Mouse (Mus musculus) 3134 (cell line): ENCODE results near the gene Egfl7.

Source experiments
- DNase-seq: peaks from one replicate; pipeline ENCODE4 v3.0.0-alpha.2; 2011; ENCODE audit warnings: low spot score; ENCODE audit not compliant: insufficient read length; ENCODE audit errors: extremely low read depth

Gene Egfl7

GRCm38 (mm10) chr2:26609261-26609661, 29.4 kb downstream of the Egfl7 start:
- no peak for DNase-seq

- no peak for DNase-seq
Observed at GRCm38 (mm10) chr2:26610526-26610925, 30.7 kb downstream of the Egfl7 start.

GRCm38 (mm10) chr2:26611054-26611453, 31.2 kb downstream of the Egfl7 start:
- no peak for DNase-seq

- no peak for DNase-seq
Observed at GRCm38 (mm10) chr2:26611896-26612295, 32.1 kb downstream of the Egfl7 start.

DNA sequence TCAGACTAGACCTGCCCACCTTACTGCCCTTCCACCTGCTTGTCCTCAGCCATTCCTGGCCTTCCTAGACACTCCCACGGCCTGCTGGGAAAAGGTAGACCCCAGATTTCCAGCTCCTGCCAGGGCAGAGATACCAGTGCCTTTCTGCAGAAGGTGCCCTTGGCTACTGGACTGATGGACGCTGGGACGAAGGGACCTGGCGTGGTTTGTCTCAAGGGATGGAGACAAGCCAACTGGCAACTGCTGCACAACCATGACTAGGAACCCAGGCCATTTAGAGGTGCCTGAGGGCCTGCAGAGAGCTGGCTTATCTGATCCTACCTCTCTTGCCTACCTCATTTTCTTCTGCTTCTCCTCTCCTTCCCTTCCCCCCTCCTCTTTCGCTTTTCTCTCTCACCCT, 35.1 kb downstream of the Egfl7 start:
- DNase-seq, result no peak

DNA sequence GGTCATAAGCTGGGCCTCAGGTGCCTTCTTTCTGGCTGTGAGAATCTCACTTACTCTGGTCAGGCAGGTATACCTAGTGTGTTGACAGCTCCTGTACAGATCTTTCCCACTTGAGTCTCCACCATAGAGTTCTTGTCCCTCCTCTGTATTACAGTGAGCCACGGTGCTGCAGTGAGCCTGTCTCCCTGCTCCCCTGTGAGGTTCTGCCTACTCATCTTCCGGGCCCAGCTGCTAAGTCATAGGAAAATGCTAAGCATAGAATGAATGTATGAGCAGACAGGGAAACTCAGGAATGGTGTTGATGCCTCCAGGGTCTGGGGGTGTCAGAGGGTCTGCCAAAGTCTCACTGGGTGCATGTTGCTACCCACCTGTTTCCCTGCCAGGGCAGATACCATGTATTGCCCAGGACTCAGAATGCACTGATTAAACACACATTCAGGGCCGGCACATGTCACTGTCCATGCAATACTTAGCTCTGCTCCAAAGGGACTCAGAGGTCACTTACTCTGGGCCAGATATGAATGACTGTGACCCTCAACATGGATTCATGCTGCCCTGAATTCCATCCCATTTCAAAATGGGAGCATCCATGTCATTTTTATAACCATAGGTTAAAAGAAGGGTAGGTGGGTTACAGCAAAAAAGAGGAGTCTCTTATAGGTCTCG, 35.8 kb downstream of the Egfl7 start:
- DNase-seq, result no peak

DNA sequence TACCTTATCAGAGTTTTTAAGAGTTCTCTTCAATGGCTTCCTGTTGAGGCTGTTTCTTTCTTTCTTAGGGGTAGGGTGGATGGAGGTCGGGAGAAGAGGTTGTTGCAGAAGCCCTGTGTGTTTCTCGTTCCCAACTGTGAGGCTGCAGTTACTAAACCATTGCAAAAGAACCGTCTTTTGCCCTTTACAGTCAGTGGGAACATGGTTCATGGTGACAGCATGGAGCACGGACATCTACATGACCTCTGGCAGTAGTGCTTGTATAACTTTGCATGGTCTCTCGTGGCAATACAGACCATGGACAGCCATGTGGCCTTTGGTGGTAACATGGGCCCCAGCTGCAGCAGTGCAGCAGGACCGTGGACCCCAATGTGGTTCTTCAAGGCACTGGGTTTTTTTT, 37.5 kb downstream of the Egfl7 start:
- DNase-seq, result no peak

DNA sequence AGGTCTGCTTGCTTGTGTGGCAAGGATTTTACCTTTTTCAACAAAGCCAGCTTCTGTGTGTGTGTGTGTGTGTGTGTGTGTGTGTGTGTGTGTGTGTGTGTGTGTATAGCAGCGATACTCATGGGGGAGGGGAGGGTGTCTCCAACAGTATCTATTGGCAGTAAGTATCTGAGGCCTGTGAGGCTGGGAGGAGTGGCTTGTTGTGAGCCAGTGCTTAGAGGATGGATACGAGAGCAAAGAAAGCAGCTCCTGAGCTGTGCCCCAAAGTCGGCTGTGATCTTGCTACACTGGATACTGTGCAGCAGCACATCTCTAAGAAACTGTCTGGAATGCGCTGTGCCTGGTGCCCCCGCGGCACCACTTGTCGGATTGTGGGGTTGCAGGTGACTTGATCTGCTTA, 38.1 kb downstream of the Egfl7 start:
- no peak for DNase-seq

GRCm38 (mm10) chr2:26621246-26621645, 41.4 kb downstream of the Egfl7 start:
- no peak for DNase-seq

DNA sequence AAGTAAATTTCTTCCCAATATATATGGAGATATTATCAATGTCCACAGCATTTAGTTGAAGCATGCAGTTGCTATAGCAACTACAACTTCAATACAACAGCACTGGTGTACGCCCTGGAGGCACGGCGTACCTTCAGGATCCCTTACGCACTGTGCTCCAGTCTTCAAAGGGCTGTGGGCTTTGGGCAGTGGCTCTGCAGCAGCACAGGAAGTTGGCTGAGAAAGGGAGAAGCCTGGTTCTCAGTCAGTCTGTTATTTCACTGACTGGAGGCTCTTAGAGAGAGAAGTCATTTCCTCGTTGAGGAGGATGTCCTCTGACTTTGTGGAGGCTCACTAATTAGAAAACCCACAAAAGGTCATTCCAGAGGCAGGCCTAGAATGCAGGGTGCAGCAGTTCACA, 43.2 kb downstream of the Egfl7 start:
- no peak for DNase-seq

DNA sequence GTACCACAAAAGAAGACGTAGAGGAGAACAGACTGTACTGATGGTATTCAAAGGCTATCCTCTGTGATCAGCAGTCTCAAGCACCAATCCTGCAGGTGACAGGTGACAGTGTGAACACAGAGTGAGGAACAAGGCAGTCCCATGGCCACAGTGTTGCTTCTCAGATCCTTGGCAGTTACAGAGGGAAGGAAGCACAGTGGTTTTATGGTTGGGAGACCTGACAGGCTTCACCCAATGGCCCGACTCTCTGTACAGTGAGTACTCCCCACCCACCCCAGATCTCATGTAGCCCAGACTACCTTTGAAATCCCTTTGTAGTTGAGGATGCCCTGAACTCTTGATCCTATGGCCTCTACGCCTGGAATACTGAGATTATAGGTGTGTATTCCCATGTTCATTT, 45.6 kb downstream of the Egfl7 start:
- DNase-seq, result no peak

- no peak for DNase-seq
Observed at GRCm38 (mm10) chr2:26626081-26626480, 46.3 kb downstream of the Egfl7 start.

DNA sequence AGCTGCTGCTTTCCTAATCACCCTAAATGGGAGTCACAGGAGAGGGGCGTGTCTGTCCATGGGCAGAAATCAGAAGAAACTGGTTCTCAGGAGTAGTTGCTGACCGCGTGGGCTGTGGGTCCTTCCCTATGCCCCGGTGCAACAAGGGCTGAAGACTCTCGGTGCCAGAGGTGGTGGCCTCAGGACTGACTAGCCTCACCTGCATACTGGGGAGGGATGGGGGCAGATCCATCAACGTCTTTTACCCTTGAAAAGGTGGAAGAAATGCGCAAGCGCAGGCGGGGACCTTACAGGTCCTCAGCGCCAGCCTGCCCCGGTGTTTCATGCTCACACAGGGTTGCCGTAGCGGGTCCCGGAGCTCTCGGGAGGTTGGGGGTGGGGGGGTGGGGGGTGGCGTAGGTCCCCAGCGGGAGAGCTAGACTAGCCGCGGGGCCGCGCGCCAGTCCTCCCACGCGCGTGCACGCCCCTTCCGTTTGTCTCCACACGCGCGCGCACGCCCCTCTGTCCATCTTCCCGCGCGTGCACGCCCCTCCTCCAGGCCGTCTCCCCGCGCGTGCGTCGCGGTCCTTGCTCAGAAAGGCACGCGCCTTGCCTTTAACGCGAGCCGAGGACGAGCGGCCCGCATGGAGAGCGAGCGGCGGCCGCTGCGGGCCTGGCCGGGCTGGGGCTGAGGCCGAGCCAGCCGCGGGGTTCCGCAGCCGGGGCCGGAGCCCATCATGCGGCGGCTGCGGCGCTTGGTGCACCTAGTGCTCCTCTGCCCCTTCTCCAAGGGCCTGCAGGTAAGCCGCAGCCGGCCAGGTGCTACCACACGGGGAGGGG, 48.3 kb downstream of the Egfl7 start, which contains the start of gene Fam69b:
Fam69b (plus strand) TSS at position 537 of the 819 bp plus-strand sequence.
- DNase-seq, result peak; percentile 61

- DNase-seq, result no peak
Observed at GRCm38 (mm10) chr2:26628792-26629437, 49.1 kb downstream of the Egfl7 start.

GRCm38 (mm10) chr2:26632541-26633395, 53.0 kb downstream of the Egfl7 start:
- DNase-seq, result no peak

GRCm38 (mm10) chr2:26633953-26634530, 54.2 kb downstream of the Egfl7 start:
- no peak for DNase-seq

GRCm38 (mm10) chr2:26634629-26635488, 55.0 kb downstream of the Egfl7 start:
- DNase-seq, result peak; percentile 49

GRCm38 (mm10) chr2:26635489-26636324, 55.9 kb downstream of the Egfl7 start:
- DNase-seq, result peak; percentile 45

DNA sequence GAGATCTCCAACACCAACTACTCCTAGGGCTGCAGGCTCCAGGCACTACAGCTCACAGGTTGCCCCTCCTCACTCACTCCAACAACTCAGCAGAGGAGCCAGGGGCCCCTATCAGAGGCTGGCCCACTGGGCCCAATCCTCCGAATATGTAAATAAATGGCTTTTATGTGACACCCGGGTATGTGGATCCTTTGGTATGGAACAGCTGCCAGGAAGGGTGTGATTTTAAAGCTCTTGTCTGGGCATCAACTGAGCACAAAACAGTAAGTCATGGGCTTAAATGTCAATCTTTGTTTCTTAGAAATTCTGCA, 56.5 kb downstream of the Egfl7 start:
- DNase-seq, result no peak
